Mouse (Mus musculus) lung, postnatal 0 days (tissue): ENCODE measurements around the gene Ear10. TPM values are rescaled to one million over a fixed set of nuclear protein-coding genes. Genes with fewer than 3 reads are reported as not detected.
"Not testable (repeated sequence)": the region's sequence is repeated elsewhere in the genome, so short reads cannot be mapped to it uniquely, and the experiment has no call there.

Experiments used
- ATAC-seq: fragments of 200-750 bp; cut with Nextera tagmentation; 2 replicates; pipeline ENCODE4 v1.8.0; 2017; ENCODE audit warnings: moderate library complexity
- DNase-seq: peaks from one replicate; pipeline ENCODE4 v3.0.0-alpha.2; 2016; ENCODE audit warnings: low spot score
- H3K27ac ChIP-seq: fragments of 300-500 bp; sonication (generic); 2 replicates; pipeline ENCODE4 v1.5.1; 2014; ENCODE audit warnings: antibody characterized with exemption, mild to moderate bottlenecking, low read length, mixed read lengths
- H3K27me3 ChIP-seq: fragments of 300-500 bp; sonication (generic); replicated peaks from 2 replicates; pipeline ENCODE4 v1.6.1; 2014; ENCODE audit warnings: low read length, mixed read lengths; ENCODE audit not compliant: insufficient read depth
- H3K36me3 ChIP-seq: fragments of 300-500 bp; sonication (generic); 2 replicates; pipeline ENCODE4 v1.6.1; 2014; ENCODE audit warnings: low read length, mixed read lengths; ENCODE audit not compliant: insufficient read depth
- H3K4me1 ChIP-seq: fragments of 300-500 bp; sonication (generic); 2 replicates; pipeline ENCODE4 v1.6.1; 2014; ENCODE audit warnings: antibody characterized with exemption, low read depth, low read length, mixed read lengths; ENCODE audit not compliant: insufficient read depth
- H3K4me2 ChIP-seq: fragments of 300-500 bp; sonication (generic); replicated peaks from 2 replicates; pipeline ENCODE4 v1.6.1; 2014; ENCODE audit warnings: low read depth, mild to moderate bottlenecking, low read length, moderate library complexity, mixed read lengths
- H3K4me3 ChIP-seq: fragments of 300-500 bp; sonication (generic); 2 replicates; pipeline ENCODE4 v1.5.1; 2014; ENCODE audit warnings: low read depth, low read length
- H3K9ac ChIP-seq: fragments of 300-500 bp; sonication (generic); replicated peaks from 2 replicates; pipeline ENCODE4 v1.6.1; 2014; ENCODE audit warnings: low read depth, mild to moderate bottlenecking
- H3K9me3 ChIP-seq: fragments of 300-500 bp; sonication (generic); 2 replicates; pipeline ENCODE4 v1.6.1; 2016; ENCODE audit warnings: low read length, mixed read lengths
- CTCF ChIP-seq: IDR thresholded peaks from 2 replicates; pipeline ENCODE4 v1.5.1; 2016; ENCODE audit warnings: antibody characterized with exemption, mild to moderate bottlenecking
- WGBS: fragments of 180-500 bp; shearing (Covaris S2); extraction: QIAGEN DNeasy Blood & Tissue Kit; methylation state at CpG from one replicate; pipeline ENCODE4 v1.1.7; 2014; 5-methylcytosine and 5-hydroxymethylcytosine counted together
- polyA plus RNA-seq: library from polyadenylated mRNA; unstranded; fragments of >200 nt; fragmentation: Nextera tagmentation; extraction: Ambion mirVana; gene quantifications from 2 replicates; pipeline ENCODE4 v1.2.1, GENCODE M21; 2015

Ear10 gene
- not detected in 2 replicates for polyA plus RNA-seq

- not testable (repeated sequence) for ATAC-seq, H3K36me3 ChIP-seq, H3K9me3 ChIP-seq, H3K4me1 ChIP-seq, H3K4me3 ChIP-seq, H3K27ac ChIP-seq, H3K9ac ChIP-seq, DNase-seq, H3K27me3 ChIP-seq, H3K4me2 ChIP-seq
- WGBS = 79% methylated on average over 3 of the region's 3 CpGs
These were observed at the start of gene Ear10 for GRCm38 (mm10) chr14:43923459-43923858. Gene Ear10, minus strand, starts transcription at chr14:43923559.

- not testable (repeated sequence) for H3K9ac ChIP-seq, DNase-seq, H3K36me3 ChIP-seq, ATAC-seq, H3K4me3 ChIP-seq, H3K4me1 ChIP-seq, H3K9me3 ChIP-seq, H3K27ac ChIP-seq, H3K4me2 ChIP-seq, H3K27me3 ChIP-seq
- no CpG with 5 or more reads among the region's 2 CpGs for WGBS
These were observed 33.4 kb upstream of the Ear10 start, which contains the start of gene Ang5 for GRCm38 (mm10) chr14:43956769-43957168. Gene Ang5, plus strand, starts transcription at chr14:43957069.

DNA sequence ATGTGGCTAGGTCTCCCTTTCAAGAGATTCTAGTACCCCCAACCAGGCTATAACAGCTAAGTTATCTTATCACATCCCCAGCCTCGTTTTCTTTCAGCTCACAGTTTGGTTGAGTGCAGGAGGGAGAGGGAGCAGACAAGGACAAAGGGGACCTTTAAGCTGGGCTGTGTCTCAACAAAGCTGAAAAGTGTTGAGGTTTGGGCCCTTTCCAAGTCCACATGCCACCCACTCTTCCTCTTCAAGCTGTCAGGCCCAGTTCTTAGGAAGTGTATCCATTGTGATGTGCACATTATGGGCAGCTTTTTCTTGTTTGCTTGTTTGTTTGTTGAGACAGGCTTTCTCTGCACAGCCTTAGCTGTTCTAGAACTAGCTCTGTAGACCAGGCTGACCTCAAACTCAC is 31.7 kb upstream of the Ear10 start:
- not testable (repeated sequence) for H3K9me3 ChIP-seq, ATAC-seq, H3K27ac ChIP-seq, H3K4me3 ChIP-seq, H3K36me3 ChIP-seq, H3K9ac ChIP-seq, H3K4me1 ChIP-seq, DNase-seq, H3K4me2 ChIP-seq, H3K27me3 ChIP-seq
- no CpG with 5 or more reads among the region's 1 CpGs for WGBS

DNA sequence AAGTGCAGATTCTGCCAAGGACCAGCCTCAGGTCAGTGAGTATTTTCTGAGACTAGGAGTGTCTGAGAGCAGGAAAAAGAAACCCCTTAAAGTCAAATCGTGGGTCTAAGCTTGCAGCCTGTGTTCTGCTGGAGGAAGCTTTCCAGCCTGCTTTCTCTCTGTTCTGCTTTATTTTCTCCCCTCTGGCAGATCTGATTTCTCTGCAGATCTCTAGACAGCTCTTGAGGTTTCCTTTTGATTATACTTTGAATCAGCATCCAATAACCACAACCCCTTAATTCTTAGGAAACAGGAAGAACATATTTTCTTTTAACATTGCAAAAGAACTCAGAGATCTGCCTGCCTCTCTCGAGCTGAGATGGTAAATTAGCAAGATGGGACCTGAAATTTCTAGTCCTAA is 30.0 kb upstream of the Ear10 start:
- not testable (repeated sequence) for H3K4me3 ChIP-seq, H3K36me3 ChIP-seq, H3K4me2 ChIP-seq, ATAC-seq, H3K4me1 ChIP-seq, DNase-seq, H3K9me3 ChIP-seq, H3K9ac ChIP-seq, H3K27me3 ChIP-seq, H3K27ac ChIP-seq
- 41% methylated on average over 2 of the region's 2 CpGs for WGBS

DNA sequence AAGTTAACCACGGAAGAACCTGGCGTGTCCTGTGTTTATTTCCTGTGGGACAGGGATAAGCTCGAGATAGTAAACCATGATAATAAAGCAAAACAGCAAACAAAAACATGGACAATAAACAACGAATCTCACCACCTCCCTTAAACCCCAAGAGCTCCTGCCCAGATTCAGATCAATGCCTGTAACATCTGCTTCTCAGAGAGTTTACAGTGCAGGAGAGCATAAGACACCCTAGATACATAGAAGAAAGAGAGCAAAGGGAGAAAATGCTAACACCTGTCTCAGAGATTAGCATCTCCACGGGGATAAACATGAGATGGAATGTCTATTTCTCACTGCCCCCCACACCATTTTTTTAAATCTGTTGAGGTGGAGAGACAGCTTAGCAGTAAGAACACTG is 10.0 kb upstream of the Ear10 start:
- not testable (repeated sequence) for DNase-seq, H3K9ac ChIP-seq, H3K36me3 ChIP-seq, ATAC-seq, H3K4me1 ChIP-seq, H3K27me3 ChIP-seq, H3K27ac ChIP-seq, H3K4me2 ChIP-seq, H3K4me3 ChIP-seq, H3K9me3 ChIP-seq
- WGBS = 44% methylated on average over 5 of the region's 5 CpGs

- not testable (repeated sequence) for H3K9ac ChIP-seq, ATAC-seq, H3K27me3 ChIP-seq, H3K9me3 ChIP-seq, H3K36me3 ChIP-seq, H3K4me3 ChIP-seq, H3K4me1 ChIP-seq, H3K27ac ChIP-seq, H3K4me2 ChIP-seq
- WGBS = 18% methylated on average over 7 of the region's 8 CpGs
- peak; percentile 74 for TF ChIP-seq CTCF
- peak; percentile 49 for DNase-seq
These were observed 9.6 kb upstream of the Ear10 start for GRCm38 (mm10) chr14:43932991-43933390.

DNA sequence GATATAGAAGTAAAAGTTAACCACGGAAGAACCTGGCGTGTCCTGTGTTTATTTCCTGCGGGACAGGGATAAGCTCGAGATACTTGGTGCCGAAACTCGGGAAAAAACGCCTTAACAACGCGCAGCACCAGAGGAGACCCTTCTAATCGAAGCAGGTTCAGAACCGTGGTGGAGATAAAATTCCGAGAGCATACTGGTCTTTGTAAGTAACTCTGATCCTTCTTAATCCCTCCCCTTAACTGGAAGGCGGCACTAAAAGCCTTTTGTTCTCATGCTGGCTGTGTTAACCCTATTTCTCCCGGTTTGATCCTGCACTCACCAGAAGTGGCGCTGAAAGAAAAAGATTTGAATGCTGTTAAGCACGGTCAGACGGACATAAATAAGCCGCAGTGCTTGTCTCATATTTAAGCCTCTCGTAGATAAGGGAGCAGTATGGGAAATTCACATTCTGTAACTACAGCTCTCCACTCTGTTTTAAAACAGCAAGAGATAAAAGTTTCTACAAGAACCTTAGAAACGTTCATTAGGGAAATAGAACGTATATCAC is 2.1 kb upstream of the Ear10 start:
- 5% methylated on average over 21 of the region's 21 CpGs for WGBS
- ATAC-seq (peak; percentile 57), DNase-seq (peak; percentile 46)
- not testable (repeated sequence) for H3K4me1 ChIP-seq, H3K27me3 ChIP-seq, H3K9me3 ChIP-seq, H3K36me3 ChIP-seq
- peak overlapping the region; percentile 23; the same call in 1 of the 2 replicates for H3K9ac ChIP-seq
- H3K27ac ChIP-seq = peak overlapping the region; percentile 6; the same call in 1 of the 2 replicates
- H3K4me3 ChIP-seq = peak overlapping the region; percentile 48
- peak overlapping the region; percentile 51 for H3K4me2 ChIP-seq
